Mouse (Mus musculus) embryo, embryonic 11.5 days (tissue): Measurements from ENCODE around the gene Ttc39d.

Experiments used
- DNase-seq: peaks from one replicate; pipeline ENCODE4 v3.0.0-alpha.2; 2012; ENCODE audit warnings: low read depth, low spot score

Ttc39d gene

DNA sequence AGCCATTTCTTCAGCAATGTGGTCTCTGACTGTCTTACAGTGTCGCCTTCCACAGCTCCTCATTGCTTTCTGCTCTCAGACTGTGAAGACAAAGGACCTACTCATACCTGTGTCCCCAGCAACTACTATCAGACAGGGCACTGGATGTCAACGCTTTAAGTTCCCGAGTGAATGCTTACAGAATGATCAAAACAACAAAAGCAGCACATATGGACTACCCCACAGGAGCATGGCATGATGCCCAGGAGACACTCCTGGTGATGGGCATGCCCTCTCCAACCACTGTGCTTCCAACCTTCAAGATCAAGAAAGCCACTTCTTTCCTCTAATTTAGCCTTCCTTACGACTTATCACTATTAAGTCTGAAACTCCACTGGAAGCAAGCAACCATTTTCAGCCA lies 59.8 kb downstream of the Ttc39d start:
- DNase-seq = no peak
